Mouse (Mus musculus): ENCODE results near the gene Ccdc151.

Ccdc151 gene

DNA sequence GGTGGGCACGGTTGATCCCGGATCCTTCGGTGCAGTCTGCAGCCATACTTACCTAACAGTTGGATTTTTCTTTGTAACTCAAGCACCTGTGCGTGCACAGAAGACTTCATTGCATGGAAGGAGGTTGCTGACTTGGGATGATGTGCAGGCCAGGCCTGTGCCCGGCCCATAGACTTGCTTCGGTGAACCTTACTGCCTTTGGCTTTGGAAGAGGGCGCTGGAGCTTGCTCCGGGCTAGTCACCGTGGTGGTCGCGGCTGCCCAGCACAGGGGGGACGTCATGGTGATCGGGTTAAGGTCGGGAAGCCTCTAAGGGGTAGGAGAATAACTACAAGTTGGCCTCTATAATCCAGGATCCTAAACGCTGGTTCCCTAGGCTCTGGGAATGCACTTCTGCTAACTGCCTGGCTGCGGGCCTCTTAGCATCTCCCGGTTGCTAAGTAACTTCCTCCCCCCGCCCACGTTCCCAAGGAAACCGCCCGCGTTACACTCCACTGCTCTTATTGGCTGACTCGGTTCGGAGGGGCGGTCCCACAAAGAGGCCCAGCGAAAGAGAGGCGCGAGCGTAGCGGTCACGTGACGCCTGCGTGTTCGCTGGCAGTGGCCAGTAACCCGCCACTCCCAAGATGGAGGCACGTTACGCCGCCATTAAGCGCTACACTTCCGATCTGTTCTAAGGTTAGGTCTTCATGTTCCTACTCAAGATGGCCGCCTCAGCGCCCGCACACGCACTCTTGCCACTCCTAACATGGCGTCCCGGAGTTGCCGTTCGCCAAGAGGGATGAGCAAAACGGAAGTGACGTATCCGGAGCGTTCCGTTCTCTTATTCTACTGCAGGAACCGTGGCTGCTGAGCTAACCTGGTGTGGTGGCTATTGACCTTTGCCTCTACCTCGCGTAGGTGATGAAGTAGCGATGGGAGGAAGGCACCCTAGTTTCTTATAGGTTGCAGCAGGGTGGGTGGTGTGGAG is at the start of gene Ccdc151, which contains the start of gene Prkcsh:
Gene Ccdc151 (minus strand): TSS at position 441 of the 969 bp plus-strand sequence.
Gene Prkcsh (plus strand): TSS at position 613 of the 969 bp plus-strand sequence.
- peak; percentile 97 for DNase-seq (ENCODE audit: low spot score)

DNA sequence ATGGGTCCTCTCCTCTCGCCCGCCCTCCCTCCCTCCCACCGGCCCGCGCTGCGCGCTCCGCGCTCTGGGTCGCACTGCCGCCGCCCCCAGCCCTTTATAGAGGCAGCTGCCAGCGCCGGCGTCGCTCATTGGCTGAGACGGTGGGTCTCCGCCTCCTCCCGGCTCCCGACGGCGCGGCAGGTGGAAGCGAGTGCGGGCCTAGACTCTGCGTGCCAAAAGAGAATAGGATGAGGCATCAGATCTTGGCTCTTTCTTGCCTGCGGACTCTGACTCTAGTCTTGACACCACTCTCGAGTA is 49.5 kb upstream of the Ccdc151 start, which contains the start of gene Elavl3:
Gene Elavl3 (minus strand): TSS at position 66 of the 297 bp plus-strand sequence.
- no peak for DNase-seq (ENCODE audit: low spot score)

DNA sequence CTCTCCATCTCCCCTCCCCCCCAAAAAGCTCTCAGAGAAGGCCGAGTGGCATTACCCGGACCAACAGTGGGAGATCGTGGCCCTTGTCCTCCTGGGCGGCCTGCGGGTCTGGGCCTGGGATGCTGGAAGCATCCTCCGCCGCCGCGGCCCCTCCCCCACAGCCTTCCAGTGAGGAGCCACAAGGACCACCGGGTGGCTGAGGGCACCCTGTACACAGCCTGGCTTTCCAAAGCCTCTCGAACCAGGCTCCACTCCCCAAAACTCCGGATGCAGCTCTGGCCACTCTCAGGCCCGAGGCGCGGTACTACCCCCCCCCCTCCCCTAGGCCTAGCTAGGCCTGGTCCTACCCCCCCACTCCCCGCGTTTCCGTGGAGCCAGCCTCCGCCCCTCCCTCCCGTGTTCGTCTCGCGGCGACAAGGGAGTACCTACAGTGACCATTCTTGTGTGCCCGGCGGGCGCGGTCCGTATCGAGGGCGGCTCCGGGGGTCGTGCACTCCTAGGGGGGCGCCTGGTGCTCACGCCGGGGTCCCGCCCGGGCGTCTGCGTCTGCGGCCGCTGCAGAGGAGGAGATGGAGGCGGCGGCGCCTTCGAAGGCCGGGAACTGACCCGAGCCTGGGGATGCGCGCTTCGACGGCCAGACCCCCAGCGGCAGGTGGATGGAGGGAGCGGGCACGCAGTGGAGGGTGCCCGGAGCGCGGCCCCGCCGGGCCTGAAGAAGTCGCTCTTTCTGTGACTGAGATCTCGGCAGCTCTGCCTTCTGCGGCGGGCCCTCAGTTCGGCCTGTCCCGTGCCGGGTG is 48.9 kb upstream of the Ccdc151 start:
- no peak for DNase-seq (ENCODE audit: low spot score)

DNA sequence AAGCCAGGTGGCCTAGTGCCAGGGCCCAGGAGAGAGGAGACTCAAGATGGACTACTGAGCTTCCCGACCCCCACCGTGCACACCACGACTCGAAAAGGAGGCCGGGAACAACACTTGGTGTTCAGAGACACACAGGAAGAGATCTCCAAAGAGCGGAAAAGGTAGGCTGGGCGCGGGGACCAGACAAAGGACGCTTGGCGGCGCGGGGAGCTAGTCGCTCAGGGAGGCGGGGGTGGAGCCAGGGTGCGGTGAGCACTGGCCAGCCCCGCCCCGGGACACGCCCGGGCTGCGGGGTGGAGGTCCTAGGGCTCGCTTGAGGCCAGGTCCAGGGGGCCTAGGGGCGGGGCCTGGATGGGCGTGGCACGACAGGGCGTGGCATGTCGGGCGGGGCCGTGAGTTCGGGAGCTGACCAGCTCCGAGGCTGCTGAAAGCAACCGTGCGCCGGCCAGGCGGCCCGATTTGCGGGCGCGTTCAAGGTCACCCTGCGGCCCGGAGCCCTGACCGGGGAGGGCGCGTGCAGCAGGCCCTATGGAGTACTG is 48.0 kb upstream of the Ccdc151 start:
- DNase-seq (ENCODE audit: low spot score), result no peak

DNA sequence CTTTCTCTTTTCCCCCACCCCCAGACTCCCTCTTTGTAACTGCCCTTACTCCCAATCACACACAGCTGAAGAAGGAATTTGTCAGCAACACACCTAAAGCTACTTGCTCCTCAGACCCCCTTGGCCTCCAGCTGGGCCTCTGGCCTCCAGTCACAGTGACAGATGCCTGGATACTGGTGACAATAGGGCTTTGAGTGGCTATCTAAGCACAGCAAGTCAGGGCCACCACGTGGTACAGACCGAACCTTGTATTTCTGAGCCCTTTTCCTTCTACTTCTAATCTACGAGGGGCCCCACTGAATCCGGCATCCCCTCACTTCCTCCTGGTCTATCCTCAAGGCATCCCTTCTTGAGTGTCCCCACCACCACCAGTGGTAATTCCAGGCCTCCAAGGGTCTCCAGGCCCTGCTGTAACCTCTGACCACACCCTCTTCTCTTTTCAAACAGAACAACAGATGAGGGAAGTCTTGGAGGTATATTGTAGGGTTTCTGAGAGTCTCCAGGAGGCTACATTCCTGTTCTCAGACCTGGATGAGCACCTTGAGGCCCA is 47.4 kb upstream of the Ccdc151 start:
- no peak for DNase-seq (ENCODE audit: low spot score)

DNA sequence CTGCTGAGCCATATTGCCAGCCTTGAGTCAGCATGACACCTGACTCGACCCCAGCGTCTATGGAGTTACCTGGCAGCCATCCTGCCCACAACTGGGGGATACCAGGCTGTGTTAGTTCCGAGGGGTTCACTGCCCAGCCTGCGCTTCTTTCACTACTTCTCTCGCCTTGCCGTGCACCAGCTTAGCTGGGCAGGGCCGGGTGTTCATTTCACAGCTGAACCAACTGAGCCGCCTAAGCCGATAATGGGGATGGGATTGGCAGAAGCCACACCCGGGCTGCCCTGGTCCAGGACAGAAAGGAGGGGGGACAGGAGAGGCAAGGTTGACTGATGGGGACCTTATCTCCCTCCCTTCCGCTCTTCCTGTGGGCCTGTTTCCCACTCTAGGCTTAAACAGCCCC is 46.9 kb upstream of the Ccdc151 start:
- DNase-seq (ENCODE audit: low spot score), result no peak

DNA sequence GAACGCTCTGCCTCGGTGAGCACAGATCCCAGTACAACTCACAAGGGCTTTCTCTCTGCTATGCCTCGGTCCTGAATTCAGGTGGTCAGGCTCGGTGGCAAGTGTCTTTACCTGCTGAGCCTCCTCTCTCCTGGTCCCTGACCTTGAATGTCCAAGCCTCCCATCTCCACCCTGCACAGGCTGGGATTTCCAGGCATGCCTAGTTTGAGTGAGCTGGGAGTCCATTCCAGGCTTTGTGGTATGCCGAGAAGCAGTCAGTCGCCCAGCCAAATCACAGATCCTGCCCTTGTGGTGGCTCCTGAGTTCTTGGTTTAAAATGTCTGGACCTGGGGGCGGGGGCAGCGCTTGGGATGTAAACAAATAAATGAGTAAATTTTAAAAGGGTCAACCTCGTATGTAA is 44.9 kb upstream of the Ccdc151 start:
- DNase-seq (ENCODE audit: low spot score), result no peak

DNA sequence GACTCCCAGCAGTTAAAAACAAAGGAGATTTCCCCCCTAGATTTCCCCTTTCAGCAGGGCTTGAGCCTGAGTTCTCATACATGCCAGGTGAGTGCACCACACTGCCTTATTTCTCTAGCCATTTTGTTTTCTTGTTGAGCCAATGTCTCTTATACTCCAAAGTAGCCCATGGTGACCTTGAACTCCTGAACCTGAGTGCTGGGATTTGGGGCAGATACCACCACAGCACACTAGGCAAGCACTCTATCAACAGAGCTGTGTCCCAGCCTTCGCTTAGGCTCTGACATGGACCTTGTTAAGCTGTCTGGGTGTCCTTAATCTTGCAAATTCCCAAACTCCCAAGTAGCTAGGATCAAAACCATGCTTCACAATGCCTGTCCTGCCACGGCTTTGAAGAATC is 39.4 kb upstream of the Ccdc151 start:
- DNase-seq (ENCODE audit: low spot score), result no peak

DNA sequence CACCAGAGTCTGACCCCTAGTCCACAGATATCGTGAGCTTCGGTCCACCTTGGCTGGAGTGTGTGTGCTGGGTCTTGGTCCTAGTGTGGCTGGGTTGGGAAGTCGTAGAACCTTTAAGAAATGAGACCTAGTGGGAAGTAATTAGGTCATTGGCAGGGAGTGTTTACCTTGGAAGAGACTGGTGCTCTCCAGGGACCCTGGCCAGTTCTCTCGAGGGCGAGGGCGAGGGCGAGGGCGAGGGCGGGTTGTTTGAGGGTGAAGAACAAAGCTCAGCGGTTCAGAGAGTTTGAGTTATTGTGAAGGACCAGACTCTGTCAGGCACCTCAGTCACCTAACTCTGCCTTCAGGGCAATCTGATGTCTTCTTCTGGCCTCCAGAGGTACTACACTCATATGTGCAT is 35.4 kb upstream of the Ccdc151 start:
- no peak for DNase-seq (ENCODE audit: low spot score)

DNA sequence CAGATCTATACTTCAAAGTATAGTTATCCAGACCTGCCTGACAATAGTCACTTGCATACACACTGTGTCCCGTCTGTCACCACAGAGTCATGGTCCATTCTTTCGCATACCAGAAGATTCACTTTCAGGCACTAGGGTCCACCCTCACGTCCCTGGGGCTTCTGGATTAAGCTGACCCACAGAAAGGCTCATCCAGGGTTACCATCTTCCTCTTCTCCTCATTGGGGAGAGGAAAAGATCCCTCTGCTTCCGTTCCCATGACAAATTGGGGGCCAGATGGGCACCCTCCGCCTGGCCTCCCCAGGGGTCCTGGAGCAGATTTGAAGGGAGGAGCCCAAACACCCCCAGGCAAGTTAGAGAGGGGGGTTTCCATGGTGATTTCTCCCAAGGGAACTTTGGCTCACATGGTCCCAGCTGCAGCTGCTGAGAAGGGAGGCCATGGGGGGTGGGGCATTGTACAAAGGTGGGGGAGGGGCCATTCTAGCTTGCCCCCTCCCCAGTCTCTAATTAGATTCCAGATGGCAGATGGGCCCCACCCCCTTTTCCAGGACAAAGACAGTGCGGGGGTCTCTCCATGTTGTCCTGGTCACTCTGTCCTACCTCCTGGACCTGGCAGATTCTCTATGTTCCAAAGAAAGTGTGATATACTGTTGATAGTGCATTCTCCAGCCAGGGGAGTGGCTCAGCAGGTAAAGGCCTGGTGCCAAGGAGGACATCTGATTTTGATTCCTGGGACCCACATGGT is 33.0 kb upstream of the Ccdc151 start:
- no peak for DNase-seq (ENCODE audit: low spot score)

DNA sequence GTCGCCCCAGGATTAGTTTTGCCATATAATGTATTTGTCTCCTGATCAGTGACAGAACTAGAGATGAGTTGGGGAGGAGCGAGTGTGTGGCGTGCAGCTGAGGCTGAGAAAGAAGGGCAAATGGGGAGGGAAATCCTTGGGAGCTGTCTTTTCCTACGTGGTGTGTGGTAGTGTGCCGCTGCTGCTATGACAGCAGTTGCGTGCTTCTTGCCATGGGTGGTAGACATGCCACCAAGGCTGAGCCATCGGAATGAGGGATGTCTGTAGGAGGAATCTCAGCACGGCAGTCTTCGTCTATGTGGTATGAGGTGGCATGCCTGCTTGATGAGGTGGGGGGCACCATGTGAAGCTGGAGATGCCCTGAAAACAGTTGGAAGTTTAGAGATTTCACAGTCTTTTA is 28.0 kb upstream of the Ccdc151 start:
- DNase-seq (ENCODE audit: low spot score), result no peak

DNA sequence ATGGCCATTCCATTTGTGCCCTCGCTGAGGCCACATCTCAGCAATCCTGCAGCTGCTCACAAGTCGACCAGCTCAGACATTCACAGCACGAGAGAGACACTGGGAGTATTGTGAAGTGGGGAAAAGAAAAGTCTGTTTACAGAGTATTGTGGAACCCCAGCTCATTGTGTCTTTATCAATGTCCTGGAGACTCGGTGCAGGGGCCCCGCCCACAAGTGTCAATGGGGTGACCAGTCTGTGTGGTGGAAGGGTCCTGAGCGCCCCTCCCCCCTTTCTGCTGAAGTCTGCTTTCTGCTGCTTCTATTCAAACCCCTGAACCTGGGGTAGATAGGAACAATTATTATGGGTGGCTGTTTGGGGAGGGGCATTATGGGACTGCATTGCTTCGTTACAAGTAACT is 26.0 kb upstream of the Ccdc151 start:
- no peak for DNase-seq (ENCODE audit: low spot score)

DNA sequence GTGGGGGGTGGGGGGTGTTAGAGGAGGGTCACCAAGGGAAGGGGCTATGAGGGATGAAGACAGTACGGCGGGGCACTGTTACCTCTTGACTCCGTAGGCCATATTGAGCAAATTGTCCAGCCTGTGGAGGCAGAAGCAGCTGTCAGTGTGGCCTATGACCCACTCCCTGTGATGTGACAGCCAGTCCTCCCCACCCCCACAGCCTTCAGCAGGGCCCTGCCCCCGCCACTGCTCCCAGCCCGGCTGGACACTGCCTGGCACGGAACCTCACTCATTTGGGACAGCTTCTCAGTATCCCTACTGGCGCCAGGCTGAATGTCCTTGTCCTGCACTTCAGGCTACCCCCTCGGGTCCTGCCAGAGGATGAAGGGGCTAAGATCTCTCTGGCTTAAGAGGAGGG is 22.2 kb upstream of the Ccdc151 start:
- no peak for DNase-seq (ENCODE audit: low spot score)

DNA sequence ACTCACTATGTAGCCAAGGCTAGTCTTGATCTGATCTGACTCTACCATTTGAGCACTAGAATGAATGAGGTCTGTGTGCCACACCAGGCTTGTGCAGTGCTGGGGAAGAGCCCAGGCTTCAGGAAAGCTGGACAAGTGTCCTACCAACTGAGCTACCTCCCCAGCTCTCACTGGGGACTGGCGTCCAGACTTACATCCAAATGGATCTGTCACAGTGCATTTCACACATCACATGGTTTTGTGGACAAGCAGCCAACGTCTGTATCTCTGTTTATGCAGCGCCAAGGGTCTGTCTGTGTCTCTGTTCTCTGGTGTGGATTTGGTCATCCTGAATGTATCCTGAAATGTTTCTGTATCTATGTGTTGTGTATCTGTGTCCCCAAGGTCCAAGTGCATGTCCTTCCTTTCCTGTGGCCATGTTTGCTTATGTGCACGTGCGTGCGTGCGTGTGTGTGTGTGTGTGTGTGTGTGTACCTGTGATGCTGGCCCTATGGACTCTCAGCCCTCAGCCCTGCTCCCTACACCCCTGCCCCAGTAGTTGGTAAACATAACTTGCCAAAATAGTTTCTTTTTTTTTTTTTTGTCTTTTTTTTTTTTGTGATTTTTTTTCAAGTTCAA is 14.9 kb upstream of the Ccdc151 start:
- no peak for DNase-seq (ENCODE audit: low spot score)

DNA sequence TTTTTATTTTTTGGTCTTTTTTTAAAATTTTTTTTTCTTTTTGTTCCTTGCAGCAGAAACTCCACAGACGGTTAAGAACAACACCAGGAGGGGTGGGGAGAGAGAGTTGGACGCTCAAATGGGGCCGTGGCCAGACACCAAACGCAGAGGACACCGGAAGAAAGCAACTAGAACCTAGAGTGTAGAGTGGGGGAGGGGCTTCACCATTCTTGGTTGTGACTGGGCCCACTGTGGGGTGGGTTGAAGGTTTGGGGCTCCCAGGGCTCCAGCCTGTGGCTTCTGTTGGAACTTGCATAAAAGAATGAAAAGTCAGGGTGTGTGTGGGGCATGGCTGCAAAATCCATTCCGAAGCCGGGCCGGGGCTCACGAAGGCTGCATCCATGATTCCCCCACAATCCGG is 13.8 kb upstream of the Ccdc151 start:
- no peak for DNase-seq (ENCODE audit: low spot score)

DNA sequence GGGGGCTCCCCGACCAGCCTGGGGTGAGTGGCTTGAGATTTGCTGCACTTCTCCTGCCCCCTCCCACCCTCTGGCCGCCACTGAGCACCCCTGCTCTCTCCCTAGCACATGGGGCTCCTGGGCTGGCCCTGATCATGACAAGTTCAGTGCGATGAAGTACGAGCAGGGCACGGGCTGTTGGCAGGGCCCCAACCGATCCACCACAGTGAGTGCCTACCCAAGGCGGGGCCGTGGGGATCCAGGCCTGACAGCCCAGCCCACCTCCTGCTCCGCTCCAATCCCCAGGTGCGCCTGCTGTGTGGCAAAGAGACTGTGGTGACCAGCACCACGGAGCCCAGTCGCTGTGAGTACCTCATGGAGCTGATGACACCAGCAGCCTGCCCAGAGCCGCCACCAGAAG is 10.3 kb upstream of the Ccdc151 start:
- no peak for DNase-seq (ENCODE audit: low spot score)

DNA sequence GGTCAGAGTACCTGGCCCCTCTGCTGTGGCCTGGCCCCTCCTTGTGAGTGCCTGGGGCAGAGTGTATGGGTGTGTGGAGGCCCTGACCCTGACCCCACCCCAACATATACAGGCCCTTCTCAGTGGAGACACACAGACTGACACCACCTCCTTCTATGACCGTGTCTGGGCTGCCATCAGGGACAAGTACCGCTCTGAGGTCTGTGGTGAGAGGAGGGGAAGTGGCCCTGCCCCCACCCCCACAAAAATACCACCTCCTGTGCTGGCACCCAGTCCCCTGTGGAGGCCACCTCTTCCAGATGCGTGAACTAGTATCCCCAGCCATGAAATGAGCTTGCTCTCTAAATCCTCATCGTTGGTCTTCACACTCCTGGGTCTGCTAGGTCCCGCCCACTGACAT is 8.6 kb upstream of the Ccdc151 start:
- no peak for DNase-seq (ENCODE audit: low spot score)

DNA sequence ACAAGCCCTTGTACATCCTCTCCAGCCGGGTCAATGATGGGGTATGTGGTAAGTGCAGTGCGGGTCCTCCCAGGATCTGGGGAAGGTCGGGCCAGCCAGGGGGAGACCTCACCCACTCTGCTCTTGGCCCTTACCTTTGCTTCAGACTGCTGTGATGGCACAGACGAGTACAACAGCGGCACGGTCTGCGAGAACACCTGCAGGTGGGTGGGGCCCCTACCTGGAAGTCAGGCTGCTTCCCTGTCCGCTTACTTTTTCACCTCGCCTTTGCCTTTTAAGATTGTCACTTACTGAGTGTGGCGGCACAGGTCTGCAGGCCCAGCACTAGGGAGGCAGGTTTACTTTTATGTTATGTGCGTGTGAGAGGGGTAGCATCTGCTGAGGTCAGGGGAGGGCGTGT is 2.1 kb upstream of the Ccdc151 start:
- no peak for DNase-seq (ENCODE audit: low spot score)

DNA sequence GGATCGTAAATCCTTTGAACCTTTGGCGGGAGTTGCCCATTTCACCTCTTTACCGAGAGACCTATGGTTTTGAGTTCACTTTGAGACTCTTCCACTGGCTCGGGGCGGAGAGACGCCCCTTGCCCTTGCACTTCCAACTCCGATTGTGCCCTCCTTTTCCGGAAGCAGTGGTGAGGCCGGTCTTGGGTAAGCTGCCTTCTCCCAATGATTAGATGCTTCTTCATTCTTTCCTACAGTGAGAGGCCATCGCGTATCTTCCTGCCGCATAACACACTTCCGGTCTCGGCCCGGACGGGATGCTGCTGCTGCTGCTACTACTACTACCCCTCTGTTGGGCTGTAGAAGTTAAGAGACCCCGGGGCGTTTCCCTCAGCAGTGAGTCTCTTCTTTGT is 725 bp upstream of the Ccdc151 start:
- DNase-seq (ENCODE audit: low spot score), result no peak

DNA sequence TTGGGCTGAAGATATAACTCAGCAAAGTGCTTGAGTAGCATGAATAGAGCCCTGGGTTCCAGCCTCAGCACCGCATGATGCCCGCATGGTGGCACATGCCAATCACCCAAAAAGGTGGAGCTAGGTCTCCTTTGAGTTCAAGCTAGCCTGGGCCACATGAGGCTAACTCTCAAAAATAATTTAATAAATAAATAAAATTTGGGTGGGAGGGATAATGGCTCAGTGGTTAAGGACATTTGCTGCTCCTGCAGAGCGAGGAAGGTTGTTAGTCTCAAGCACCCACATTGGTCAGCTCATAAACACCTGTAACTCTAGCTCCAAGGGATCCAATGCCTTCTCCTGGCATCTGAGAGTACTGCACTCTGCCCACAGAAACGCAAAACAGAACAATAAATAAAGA is 801 bp downstream of the Ccdc151 start:
- DNase-seq (ENCODE audit: low spot score), result no peak

DNA sequence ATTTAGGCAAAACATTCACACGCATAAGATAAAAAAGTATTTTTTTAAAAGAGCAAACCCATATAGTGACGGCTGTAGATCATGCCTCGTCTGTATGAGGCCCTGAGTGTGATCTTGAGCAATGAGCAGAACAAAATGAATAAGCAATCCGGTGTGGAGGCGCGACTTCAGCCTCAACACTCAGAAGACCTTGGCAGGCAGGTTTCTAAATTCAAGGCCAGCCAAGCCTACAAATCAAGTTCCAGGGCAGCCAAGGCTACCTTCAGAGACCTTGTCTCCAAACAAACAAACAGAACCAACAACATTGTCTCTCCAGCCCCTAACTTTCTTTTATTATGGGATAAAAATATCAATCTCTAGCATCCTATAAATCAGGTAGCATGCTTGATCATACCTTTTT is 2.1 kb downstream of the Ccdc151 start:
- no peak for DNase-seq (ENCODE audit: low spot score)

Measured in urinary bladder, postnatal 10 days (tissue).